Mouse (Mus musculus) spleen, postnatal 14 days (tissue): ENCODE measurements around the gene Lrfn1.

ENCODE experiments used
- DNase-seq, 2 experiments: peaks; one replicate each; pipeline ENCODE4 v3.0.0; 2021 to 2022; ENCODE audit warnings: low spot score in 2 of 2

Gene Lrfn1

DNA sequence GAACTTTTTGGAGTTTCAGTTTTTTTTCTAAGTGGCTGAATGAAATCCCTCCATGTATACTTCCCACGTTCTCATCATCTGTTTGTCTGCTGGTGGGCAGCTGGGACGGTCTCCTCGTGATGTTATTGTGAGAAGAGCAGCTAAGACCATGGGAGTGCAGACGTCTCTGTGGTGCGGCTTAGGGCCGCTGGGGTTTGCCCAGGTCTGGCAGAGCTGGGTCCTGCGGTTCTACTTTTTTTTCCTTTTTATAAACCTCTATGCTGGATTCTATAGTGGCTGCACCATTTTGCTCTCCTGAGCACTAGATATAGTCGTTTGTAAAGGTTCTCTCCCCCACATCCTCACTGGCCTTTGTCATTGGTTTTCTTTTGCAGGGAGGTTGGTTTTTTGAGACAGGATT is 59.7 kb downstream of the Lrfn1 start:
- no peak for DNase-seq
